Comparison of ENCODE assay signal across 12 mouse cellular contexts in genomic region chr16:96624570-96625411, GRCm38 (mm10).
A peak's percentile ranks its signal among the peaks of the same experiment; 100 is the strongest.
DNase-seq lines count a peak whose midpoint lies in the region; ATAC-seq and TF ChIP-seq lines count a peak whose summit lies in the region.
"Had no signal": no experiment of that assay in that cellular context is flagged by ENCODE, and none has a peak within 500 bp of the region (broad histone marks: within the 10 kb centered on the region; RNA-seq: fewer than 3 reads in every experiment).

No protein-coding gene starts in this region.

- 0 out of 2 replicates have a peak overlapping the region, but pooled peaks have one; percentile 33 for H3K27ac ChIP-seq in liver, embryonic 15.5 days (replicated peaks)
- no peak overlapping the region for H3K27ac ChIP-seq in liver, embryonic 11.5 days (ENCODE audit: low read depth, low read length)
- peak overlapping the region; percentile 21; the same call in 1 of the 2 replicates for H3K27ac ChIP-seq in bone marrow macrophage, adult 2 months (ENCODE audit: insufficient read depth, low read depth, low read length)
- peak overlapping the region; percentile 38 for H3K27ac ChIP-seq in olfactory bulb, adult 2 months (ENCODE audit: insufficient read depth, low read depth, low read length)
- H3K27ac ChIP-seq: lung, embryonic 15.5 days; midbrain, embryonic 15.5 days had no signal

- no peak for ATAC-seq in liver, embryonic 15.5 days (ENCODE audit: insufficient read depth)
- no peak for ATAC-seq in liver, embryonic 11.5 days (replicated peaks; ENCODE audit: low FRiP score)
- peak; percentile 94 for ATAC-seq in granulocyte monocyte progenitor cell, adult 5-6 weeks (replicated peaks; ENCODE audit: poor library complexity, severe bottlenecking)
- ATAC-seq: midbrain, embryonic 15.5 days had no signal

- DNase-seq in liver, embryonic 11.5 days (ENCODE audit: low spot score) = no peak
- no peak for DNase-seq in layer of hippocampus, adult 18-20 months (ENCODE audit: low spot score in 2 of 2)
- DNase-seq in kidney, postnatal 4 days = no peak
- no peak for DNase-seq in right cerebral cortex, postnatal 36 days (ENCODE audit: low spot score in 2 of 2)
- DNase-seq: cerebellum, postnatal 10 days; thymus, postnatal 25 days had no signal

- no peaks in the 10 kb centered on the region for H3K9me3 ChIP-seq in liver, embryonic 15.5 days (replicated peaks)
- H3K9me3 ChIP-seq in liver, embryonic 11.5 days (ENCODE audit: control insufficient read depth, low read length) = no peaks in the 10 kb centered on the region
- H3K9me3 ChIP-seq: lung, embryonic 15.5 days; midbrain, embryonic 15.5 days had no signal

- H3K4me3 ChIP-seq in liver, embryonic 15.5 days (replicated peaks) = no peak overlapping the region
- H3K4me3 ChIP-seq in liver, embryonic 11.5 days (ENCODE audit: low read depth, low read length) = no peak overlapping the region
- H3K4me3 ChIP-seq in bone marrow macrophage, adult 2 months (ENCODE audit: insufficient read depth, low read length) = no peak overlapping the region
- H3K4me3 ChIP-seq in olfactory bulb, adult 2 months (ENCODE audit: insufficient read depth, low read depth, low read length) = no peak overlapping the region
- H3K4me3 ChIP-seq: lung, embryonic 15.5 days; midbrain, embryonic 15.5 days had no signal

- no peak overlapping the region for H3K4me2 ChIP-seq in liver, embryonic 15.5 days
- no peak overlapping the region for H3K4me2 ChIP-seq in liver, embryonic 11.5 days
- H3K4me2 ChIP-seq: lung, embryonic 15.5 days; midbrain, embryonic 15.5 days had no signal

- H3K9ac ChIP-seq in liver, embryonic 15.5 days = no peak overlapping the region
- no peak overlapping the region for H3K9ac ChIP-seq in liver, embryonic 11.5 days (ENCODE audit: low read depth, low read length)
- H3K9ac ChIP-seq: lung, embryonic 15.5 days; midbrain, embryonic 15.5 days had no signal

- no peaks in the 10 kb centered on the region for H3K4me1 ChIP-seq in liver, embryonic 15.5 days (replicated peaks)
- no peaks in the 10 kb centered on the region for H3K4me1 ChIP-seq in liver, embryonic 11.5 days (replicated peaks; ENCODE audit: control insufficient read depth, insufficient read depth, low read length)
- peaks cover 14% of the 10 kb centered on the region for H3K4me1 ChIP-seq in bone marrow macrophage, adult 2 months (ENCODE audit: control insufficient read depth, insufficient read depth, low read length)
- H3K4me1 ChIP-seq in olfactory bulb, adult 2 months (ENCODE audit: control insufficient read depth, insufficient read depth, low read length) = peaks cover 9% of the 10 kb centered on the region
- H3K4me1 ChIP-seq: lung, embryonic 15.5 days; midbrain, embryonic 15.5 days had no signal

- WGBS in liver, embryonic 15.5 days (ENCODE audit: insufficient replicate concordance) = 38% methylated on average over 7 of the region's 7 CpGs
- WGBS in liver, embryonic 11.5 days = 66% methylated on average over 6 of the region's 7 CpGs
- 51% methylated on average over 7 of the region's 7 CpGs for WGBS in olfactory bulb, adult 2 months

- no peaks in the 10 kb centered on the region for H3K36me3 ChIP-seq in liver, embryonic 15.5 days (replicated peaks)
- no peaks in the 10 kb centered on the region for H3K36me3 ChIP-seq in liver, embryonic 11.5 days (ENCODE audit: control insufficient read depth, insufficient read depth, low read length)
- H3K36me3 ChIP-seq: lung, embryonic 15.5 days had no signal

- TF ChIP-seq POLR2A in bone marrow macrophage, adult 2 months (IDR thresholded peaks at IDR 0.05; ENCODE audit: borderline replicate concordance, low read depth, low read length) = no peak
- no peak for TF ChIP-seq POLR2A in olfactory bulb, adult 2 months (IDR thresholded peaks at IDR 0.05; ENCODE audit: insufficient read depth, low read depth, low read length)

- H3K27me3 ChIP-seq in liver, embryonic 15.5 days = no peaks in the 10 kb centered on the region
- no peaks in the 10 kb centered on the region for H3K27me3 ChIP-seq in liver, embryonic 11.5 days (replicated peaks; ENCODE audit: control insufficient read depth, insufficient read depth, low read length)
- H3K27me3 ChIP-seq: lung, embryonic 15.5 days; midbrain, embryonic 15.5 days had no signal

- no peak for TF ChIP-seq CTCF in bone marrow macrophage, adult 2 months (IDR thresholded peaks at IDR 0.05; ENCODE audit: low read depth, low read length)
- no peak for TF ChIP-seq CTCF in olfactory bulb, adult 2 months (IDR thresholded peaks at IDR 0.05; ENCODE audit: insufficient read depth, low read depth, low read length)
